Mouse (Mus musculus) adrenal gland, adult 8-10 months (tissue): ENCODE results near the gene Troap. TPM values are rescaled to one million over a fixed set of nuclear protein-coding genes. Genes with fewer than 3 reads are reported as not detected.
A peak's percentile ranks its signal among the peaks of the same experiment; 100 is the strongest.

Source experiments
- DNase-seq: peaks from one replicate; pipeline ENCODE4 v3.0.0; 2022
- total RNA-seq, 4 experiments: library from RNA; stranded (reverse); gene quantifications; 2 replicates each; pipeline ENCODE4 v1.2.4; 2022

Troap gene
- total RNA-seq, 4 experiments from 2014 or later = 0.22 to 2.3 (median 0.67) TPM

DNA sequence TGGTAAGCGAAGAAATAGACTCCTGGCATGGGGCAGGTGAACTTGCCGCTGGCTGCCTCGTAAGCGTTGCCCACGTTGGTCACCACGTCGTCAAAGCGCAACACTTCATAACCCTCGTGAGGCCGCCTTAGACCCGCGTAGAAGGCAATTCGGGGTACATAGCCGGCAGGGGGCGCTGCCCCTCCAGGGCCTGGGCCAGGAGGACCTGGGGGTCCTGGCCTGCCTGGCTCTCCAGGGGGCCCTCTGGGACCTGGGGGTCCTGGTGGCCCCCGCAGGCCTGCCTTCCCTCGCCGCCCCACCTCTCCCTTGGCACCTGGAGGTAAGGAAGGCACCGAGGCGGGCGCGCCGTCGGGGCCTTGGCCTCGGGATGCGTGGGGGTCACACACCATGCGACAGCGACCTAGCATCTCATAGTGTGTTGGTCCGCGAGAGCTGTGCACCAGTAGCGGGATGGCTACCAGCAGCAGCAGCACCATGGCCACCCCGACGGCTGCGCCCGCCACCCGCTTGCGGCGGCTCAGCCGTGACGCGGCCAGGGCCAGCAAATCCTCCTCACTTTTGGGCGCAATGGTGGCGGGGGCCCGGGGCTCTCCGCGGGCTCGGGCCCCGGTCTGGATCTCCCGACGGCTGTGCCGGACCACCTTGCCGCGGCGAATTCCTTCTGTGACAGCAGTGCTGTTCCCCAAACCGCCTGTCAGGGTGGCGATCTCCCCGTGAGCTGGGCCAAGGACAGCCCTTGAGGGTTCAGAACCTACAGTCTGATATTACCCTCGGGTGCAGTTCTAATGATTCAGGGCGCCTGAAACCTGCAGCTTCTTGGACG, 13.1 kb downstream of the Troap start, which contains the start of gene C1ql4:
Gene C1ql4 (minus strand): TSS at position 565 of the 823 bp plus-strand sequence.
- DNase-seq = no peak

DNA sequence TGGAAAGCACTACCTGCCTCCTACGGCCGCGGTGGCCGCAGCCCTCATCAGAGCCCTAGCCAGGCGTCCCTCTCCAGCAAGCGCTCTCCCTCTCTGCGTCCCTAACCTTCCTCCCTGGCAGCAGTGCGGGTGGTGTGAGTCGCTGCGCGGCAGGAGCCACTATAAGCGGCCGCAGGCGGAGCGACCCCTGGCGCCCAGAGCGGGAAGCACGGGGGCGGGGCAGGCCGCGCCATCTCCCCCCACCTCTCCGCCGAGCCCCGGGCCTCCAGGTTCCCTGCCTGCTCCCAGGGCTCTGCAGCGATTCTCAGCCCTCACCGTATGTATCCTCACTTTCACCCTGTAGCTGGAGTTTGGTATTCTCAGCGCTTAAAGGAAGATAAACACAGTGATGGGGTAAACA, 13.9 kb downstream of the Troap start:
- DNase-seq = peak; percentile 45

DNA sequence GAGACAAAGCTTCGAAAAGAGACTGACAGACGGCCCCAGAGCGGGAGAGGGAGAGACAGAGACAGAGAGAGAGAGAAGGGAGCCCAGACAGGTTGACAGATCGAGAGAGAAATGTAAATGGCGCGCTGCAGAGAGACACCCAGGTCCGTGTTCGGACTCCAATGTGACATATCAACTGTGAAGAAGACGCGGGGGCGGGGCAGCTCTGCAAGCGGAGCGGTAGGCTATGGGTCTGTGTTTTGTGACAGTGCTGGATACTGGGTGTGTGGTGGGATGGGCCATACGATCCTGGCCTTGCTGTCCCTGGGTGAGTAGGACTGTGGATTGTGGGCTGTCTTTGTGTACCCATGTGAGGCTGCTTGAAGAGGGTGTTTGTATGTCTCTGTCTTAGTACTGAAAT, 14.7 kb downstream of the Troap start:
- DNase-seq = no peak

DNA sequence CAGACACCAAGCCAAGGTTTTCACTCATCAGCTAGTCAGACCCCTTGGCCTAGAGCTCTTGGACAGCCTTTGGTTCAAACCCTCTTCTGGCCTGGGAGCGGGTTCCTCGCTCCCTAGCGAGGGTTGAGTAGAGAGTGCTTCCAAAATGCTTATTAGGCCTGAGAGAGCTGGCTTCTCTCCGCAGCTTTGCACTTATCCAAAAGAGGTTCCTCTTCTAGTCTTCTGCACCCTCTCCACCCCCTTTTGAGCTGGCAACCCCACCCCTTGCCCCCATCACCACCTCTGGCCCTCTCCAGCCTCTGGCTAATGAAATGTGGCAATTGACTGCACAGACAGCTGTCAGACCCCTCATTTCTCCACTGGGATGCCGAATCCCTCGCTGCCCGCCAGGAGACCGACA, 18.5 kb downstream of the Troap start, which contains the start of gene Dnajc22:
Gene Dnajc22 (plus strand): TSS at position 301 of the 400 bp plus-strand sequence.
- DNase-seq = no peak

DNA sequence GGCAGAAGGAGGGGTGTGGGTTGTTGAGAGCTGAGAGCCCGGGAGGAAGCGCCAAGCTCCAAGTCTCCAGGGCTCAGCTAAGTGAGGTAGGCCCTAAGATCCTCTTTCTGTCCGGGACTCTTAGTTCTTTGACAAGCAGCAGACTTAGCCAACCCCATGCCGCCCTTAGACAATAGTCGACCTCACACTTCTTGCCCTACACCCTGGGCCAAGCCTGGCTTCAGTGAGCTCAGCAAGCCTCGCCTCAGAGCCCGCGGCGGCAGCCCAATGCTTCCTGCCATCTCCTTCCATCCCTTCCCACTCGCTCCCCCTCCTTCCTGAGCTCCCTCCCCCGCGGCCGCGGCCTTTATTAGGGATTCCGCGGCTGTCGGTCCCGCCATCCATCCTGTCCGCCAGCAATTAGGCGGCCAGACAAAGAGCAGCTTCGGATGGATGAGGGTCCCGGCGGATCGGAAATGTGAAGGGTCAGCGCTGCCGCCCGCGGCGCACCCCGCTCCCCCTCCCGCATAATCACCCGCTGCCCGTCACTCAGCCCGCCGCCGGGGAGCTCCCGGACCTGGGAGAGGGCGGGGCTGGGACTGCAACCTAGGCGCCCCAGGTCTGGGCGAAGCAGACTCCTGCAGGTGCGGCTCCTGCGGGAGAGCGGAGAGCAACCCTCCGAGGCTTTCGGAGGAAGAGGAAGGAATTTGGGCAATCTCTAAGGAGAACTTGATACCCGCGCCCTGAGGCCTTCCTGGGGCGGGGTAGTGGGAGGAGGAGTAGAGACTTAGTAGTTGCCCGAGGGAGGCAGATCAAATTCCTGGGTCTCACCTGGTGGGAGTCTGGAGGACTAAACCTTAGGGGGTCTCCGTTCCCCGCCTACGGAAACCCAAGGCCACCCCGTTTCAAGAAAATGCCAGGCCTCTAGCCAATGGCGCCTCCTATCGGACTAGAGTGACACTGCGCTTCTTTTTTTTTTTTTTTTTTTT, 19.2 kb downstream of the Troap start:
- no peak for DNase-seq

DNA sequence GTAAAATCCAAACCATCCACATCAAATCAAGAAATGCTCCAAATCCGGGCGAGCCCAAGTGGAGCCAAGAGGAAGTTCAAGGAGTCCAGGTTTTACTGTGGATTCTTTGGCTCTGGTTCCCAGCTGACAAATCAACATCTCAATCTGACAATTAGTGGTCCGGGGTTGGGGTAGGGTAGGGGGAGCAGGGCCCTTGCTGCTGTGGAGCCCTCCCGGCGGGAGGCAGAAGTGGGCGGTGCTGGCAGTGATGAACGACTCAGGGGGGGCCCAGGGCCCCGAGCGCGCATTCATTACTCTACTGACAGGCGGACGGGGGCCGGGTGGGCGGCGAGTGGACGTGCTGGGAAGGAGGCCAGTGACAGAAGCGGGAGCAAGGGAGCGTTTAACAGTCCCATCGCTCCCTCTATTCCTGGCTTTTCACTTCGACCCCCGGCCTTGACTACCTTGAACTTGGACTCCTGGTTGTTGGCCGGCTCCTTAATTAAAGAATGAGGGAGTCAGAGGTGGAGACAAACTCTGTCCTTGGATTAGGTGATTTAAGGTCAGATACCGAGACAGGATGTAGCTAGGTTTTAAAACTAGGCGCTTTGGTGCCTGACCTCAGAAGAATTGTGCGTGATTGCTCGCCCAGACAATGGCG, 20.4 kb downstream of the Troap start:
- no peak for DNase-seq

DNA sequence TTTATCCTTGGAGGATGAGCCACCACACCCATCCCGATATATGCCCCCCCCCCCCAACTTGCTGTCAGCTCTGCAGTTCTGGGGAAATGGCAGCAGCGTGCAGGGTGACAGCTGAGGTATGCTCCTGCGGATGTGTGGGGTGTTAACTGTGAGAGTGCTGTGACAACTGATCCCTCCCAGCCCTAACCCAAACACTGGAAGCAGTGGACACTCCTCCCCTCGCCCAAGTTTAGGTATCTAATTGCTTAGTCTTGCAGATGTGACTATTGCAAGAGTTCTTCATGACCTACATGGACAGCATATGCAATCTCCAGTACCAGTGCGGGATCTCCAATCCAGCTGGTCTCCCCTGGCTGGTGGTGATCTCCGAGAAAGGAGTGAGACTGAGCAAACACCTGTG, 21.0 kb downstream of the Troap start:
- DNase-seq = no peak

DNA sequence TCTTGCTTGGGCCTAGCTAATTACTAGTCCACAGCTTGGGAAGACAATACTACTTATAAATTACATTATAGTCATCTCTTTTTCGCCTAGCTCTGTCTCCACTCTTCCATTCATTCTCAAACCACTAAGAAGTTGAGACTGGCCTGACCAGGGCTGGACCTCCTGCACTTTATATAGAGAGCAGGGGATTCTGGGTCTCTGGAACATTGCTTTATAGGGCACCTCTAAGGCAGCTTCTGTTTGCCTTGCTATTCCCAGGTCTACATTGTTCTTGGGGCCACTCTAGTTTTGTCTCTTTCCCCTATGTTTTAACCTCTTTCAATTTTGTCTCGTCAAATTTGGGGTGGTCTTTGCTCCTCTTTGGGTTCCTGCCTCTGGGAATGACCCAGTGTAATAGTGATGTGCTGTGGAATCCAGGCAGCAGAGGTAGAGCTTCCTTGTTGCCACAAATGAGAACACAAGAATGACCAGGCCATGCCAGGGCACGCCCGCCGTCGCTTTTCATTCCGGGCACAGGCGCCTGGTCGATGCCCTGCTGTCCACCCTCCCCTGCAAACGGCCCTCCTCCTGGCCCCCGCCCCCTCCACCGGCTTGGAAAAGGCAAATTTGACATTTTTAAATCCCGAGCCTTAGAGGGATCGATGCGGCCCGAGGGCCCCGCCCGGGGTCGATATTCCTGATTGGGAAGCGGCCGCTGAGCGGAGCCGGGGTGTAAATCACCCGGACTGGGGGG, 21.9 kb downstream of the Troap start:
- DNase-seq = no peak

DNA sequence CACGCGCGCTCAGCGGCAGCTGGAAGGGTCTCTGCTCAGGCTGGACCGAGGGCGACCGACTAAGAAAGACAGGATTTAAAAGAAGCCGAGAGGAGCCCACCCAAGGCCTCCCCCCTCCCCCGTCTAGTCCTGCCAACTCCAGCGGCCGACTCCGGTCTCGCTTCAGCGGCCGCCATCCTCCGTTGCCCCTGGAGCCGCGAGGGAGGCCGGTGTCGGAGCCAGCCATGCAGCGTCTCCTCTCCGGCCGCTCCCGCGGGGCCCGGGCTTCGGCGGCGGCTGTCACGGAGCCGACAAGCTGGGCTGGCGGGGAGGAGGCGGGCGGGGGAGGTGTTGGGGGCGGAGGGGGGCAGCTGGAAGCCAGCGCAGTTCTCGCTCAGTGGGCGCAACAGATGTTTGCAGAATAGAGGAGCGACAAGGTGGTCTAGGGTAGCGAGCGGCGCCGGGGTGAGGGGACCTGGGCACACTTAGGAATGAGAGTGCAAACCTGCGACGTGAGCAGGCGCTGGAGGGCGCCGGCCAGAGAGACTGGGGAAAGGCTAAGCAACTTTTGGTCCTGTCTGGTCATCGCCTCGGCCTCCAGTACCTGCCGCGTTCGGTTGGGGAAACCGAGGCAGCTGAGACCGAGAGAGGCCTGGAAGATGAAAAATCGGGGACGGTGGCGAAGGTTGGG, 22.6 kb downstream of the Troap start:
- no peak for DNase-seq

DNA sequence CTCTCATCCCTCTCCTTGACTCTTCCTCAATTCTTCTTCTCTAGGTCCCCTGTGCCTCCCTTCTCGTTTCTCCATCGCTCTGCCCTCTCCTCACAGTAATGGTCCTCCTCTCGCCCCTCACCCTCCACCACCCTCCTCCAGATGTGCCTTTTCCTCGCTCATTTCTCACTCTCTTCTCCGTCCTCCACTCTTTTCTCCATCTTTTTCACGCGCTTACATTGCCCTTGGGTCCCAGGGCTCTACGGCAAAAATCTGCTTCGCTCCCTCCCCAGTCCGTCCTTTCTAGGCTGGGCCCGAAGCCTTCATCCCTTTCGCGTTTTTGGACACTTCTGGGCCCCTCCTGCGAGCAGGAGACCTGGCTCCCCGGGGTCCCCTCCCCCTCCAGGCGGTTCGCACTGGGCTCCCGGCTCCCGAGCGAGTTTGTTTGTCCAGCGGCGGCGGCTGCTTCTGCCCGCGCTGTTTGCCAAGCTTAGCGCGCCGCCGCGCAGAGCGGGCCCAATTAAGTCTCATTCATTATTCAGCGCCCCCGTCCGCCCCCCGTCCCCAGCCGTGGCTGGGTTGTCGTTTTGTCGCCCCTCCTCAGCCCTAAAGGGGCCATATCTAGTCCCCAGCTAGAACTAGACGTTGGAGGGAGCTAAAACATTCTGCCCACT, 23.6 kb downstream of the Troap start:
- no peak for DNase-seq

DNA sequence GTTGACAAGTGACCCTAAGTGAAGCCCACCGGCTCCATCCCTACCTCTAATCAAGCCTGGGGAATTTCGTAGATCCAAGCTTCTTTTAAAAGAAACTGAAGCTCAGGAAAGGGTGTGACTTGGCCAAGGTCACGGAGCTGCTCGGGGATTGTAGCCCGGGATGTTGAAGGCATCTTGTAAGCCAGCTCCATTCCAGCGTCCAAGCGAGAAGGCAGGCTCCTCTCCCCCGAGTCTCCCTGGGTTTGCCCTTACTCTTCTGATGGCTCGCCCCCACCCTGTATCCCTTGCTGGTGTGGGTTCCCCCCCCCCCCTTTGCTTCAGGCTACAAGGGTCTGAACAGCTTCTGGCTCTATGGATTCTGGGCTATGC, 24.1 kb downstream of the Troap start:
- DNase-seq = no peak

DNA sequence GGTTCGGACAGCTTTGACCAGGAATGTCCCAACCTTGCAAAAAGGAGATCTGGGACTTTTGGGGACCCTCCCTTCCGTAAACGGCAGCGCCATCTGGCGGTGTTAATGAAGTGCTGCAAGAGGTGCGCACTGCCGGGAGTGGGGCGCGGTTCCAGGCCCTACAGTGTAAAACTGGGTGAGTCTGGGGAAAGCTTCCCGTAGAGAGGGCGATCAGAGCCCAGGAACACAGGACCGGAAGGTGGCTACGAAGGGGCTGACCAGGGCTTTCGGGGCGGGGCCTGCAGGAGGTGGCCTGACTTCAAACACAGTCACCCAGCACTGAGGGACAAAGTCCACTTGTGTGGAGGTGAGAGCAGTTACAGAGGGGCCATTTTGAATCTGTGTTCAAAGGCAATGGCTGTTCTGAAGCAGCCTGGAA, 24.8 kb downstream of the Troap start:
- DNase-seq = no peak

DNA sequence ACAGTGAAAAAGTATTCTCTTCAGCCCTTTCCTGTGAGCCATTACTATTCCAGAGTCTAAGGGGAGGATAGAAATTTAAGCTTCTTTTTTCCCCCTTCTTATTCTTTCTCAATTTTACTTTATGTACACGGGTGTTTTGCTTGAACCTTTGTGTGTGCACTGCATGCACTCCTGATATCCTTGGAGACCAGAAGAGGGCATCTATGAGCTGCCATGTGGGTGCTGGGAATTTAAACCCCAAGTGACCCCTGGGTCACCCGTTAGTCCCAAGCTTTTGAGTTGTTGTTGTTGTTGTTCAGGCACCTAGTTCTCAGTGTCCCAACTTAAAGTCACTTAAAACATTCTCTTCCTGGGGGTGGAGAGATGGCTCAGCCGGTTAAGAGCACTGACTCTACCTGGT, 25.6 kb downstream of the Troap start:
- no peak for DNase-seq

DNA sequence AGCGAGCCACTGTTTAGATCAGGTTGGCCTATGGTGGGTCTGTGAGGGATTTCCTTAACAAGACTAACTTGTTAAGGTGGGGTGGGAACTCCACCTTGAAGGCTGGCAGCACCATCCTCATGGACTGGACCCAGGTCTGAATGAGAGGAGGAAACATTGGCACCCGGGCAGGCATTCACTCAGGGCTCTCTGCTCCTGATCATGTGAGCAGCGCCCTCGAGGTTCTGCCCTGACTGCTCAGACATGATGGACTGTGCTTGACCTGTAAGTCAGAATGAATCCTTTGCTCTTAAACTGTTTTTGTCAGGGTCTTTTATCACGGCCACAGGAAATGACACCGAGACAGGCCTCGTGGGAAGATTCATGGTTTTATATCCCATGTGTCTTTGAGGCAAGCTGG, 30.9 kb downstream of the Troap start:
- DNase-seq = no peak

DNA sequence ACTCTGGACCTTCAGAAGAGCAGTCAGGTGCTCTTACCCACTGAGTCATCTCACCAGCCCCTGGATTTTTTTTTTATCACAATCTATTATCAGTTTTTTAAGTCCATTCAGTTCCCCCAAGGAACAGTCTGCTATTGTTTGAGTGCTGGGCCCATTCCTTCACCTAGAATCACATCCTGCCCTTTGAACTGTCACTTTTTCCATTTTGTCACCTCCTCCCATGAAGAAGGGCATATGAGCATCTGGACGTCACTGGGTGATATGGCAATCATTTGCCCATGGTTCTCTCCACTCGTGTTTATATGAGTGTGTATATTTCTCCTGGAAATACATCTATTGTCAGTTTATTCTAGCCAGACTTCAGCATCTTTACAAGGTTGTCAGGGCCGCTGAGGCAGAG, 33.5 kb downstream of the Troap start:
- DNase-seq = no peak

DNA sequence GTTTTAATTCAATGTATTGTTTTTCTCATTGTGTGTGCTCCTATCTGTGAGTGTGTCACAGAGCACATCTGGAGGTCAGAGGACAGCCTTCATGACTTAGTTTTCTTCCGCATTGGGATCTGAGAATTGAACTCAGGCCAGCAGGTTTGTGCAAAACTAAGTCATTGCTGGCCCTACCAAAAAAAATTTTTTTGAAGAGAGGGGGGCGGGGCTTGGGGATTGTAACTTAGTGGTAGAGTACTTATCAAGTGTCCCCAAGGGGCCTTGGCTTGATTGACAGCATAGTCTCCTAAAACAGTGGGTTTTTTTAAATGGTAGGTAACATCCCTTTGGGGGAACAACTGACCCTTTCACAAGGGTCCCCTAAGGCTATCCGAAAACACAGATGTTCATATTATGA, 36.8 kb downstream of the Troap start:
- DNase-seq = no peak

DNA sequence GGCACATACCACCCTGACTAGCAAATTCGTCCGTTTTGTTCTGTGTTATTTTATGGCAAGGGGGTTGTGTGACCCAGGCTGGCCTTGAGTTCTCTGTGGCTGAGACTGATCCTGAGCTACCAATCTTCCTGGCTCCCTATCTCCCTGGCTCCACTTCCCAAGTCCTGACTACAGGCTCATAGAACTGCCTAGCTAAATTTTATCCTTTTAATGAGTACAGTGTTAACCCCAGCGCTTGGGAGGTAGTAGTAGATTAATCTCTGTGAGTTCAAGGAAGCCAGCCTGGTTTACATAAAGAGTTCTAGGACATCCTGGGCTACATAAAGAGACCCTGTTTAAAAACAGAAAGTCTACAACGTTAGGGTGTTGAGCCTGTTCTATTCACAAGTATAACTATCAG, 37.4 kb downstream of the Troap start:
- no peak for DNase-seq

DNA sequence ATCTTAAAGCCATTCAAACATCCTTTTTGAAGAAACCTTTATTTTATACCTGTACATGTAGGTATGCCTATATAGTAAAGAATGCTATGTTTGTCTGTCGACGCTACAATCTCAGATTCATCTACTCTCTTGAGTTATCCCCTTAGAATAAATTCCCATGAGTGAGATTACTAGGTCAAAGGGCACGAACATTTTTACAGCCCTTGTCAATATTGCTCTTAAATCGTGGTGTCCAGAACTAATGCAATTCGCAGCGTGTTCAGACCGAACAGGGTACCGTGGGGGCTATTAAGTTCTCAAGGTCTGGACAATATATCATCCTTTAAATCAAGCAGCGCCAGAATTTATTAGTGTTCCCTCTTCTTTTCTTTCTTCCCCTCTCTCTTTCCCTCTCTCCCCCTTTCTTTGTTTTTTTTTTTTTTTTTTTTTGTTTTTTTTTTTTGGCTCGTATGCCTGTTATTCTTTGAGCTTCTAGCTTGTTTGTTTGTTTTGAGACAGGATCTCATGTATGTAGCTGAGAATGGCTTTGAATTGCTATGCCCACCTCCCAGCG, 38.5 kb downstream of the Troap start:
- no peak for DNase-seq

DNA sequence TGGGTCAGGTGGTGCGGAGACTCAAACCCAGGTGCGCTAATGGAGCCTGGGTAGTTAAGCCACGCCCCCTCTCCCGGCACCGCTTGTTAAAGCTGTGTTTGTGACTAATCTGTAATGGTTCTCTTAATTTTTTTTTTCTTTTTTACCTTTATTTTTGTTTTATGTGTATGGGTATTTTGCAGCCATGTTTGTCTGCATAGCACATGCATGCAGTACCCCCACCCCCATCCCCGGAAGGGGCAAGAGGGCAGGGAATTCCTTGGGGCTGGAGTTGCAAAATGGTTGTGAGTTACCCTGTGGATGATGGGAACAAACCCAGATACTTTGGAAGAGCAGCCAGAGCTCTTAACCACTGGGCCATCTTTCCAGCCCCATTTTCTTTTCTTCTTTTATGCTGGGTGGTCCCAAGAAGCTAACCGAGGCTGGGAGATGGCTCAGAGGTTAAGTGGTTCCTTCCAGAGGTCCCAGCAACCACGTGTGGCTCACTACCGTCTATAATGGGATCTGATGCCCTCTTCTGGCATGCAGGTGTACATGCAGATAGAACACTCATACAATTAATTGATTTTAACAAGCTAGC, 39.1 kb downstream of the Troap start:
- no peak for DNase-seq

DNA sequence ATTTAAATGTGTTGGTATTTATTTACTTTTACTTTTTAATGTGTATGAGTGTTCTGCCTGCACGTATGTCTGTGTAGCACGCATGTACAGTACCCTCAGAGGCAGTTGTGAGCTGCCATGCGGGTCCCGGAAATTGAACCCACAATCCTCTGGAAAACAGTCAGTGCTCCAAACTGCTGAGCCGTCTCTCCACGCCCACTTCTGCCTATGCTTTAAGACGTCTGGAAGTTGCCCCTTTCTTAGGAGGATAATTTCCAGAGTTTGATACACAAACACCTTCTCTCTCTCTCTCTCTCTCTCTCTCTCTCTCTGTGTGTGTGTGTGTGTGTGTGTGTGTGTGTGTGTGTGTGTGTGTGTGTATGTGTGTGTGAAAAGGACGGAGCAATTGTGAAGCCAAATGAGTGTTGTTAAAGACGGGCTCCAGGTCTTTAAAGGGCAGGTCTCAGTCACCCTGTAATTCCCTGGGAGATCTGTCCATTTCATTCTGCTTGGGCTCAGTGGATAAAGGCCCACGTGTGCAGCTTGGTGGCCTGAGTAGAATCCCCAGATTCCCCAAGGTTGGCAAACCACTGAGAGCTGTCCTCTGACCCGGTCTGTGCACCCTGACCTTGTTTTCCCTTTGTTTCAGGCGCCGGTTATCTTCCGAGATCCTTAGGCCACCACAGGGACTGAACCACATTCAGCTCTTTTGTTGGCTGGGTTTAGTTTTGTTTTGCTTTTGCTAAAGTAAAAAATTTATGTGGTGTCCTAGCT, 40.1 kb downstream of the Troap start:
- DNase-seq = no peak
